Mouse (Mus musculus) hindbrain, embryonic 12.5 days (tissue): ENCODE data around the gene Pla2g16. TPM values are rescaled to one million over a fixed set of nuclear protein-coding genes. Genes with fewer than 3 reads are reported as not detected.

Experiments used
- ATAC-seq: fragments of 200-750 bp; cut with Nextera tagmentation; 2 replicates; pipeline ENCODE4 v1.8.0; 2017; ENCODE audit warnings: moderate TSS enrichment; ENCODE audit not compliant: low FRiP score
- H3K27ac ChIP-seq: fragments of 300-500 bp; sonication (generic); 2 replicates; pipeline ENCODE4 v1.5.1; 2016; ENCODE audit warnings: mild to moderate bottlenecking
- H3K27me3 ChIP-seq: fragments of 300-500 bp; sonication (generic); 2 replicates; pipeline ENCODE4 v1.6.1; 2016; ENCODE audit warnings: mild to moderate bottlenecking
- H3K36me3 ChIP-seq: fragments of 300-500 bp; sonication (generic); 2 replicates; pipeline ENCODE4 v1.6.1; 2016; ENCODE audit warnings: mild to moderate bottlenecking
- H3K4me1 ChIP-seq: fragments of 300-500 bp; sonication (generic); 2 replicates; pipeline ENCODE4 v1.6.1; 2016
- H3K4me2 ChIP-seq: fragments of 300-500 bp; sonication (generic); replicated peaks from 2 replicates; pipeline ENCODE4 v1.6.1; 2016; ENCODE audit warnings: mild to moderate bottlenecking
- H3K4me3 ChIP-seq: fragments of 300-500 bp; sonication (generic); 2 replicates; pipeline ENCODE4 v1.5.1; 2016; ENCODE audit warnings: mild to moderate bottlenecking
- H3K9ac ChIP-seq: fragments of 300-500 bp; sonication (generic); 2 replicates; pipeline ENCODE4 v1.6.1; 2016; ENCODE audit warnings: mild to moderate bottlenecking, moderate library complexity
- H3K9me3 ChIP-seq: fragments of 300-500 bp; sonication (generic); replicated peaks from 2 replicates; pipeline ENCODE4 v1.6.1; 2016; ENCODE audit warnings: mild to moderate bottlenecking
- WGBS: fragments of 180-500 bp; shearing (Covaris S2); methylation state at CpG from one replicate; pipeline ENCODE4 v1.1.7; 2016; 5-methylcytosine and 5-hydroxymethylcytosine counted together
- polyA plus RNA-seq: library from polyadenylated mRNA; unstranded; fragments of >200 nt; fragmentation: Nextera tagmentation; extraction: Ambion mirVana; gene quantifications from 2 replicates; pipeline ENCODE4 v1.2.1, GENCODE M21; 2016

Gene Pla2g16
- polyA plus RNA-seq, 1 experiment from 2014 or later: 4.8 TPM

DNA sequence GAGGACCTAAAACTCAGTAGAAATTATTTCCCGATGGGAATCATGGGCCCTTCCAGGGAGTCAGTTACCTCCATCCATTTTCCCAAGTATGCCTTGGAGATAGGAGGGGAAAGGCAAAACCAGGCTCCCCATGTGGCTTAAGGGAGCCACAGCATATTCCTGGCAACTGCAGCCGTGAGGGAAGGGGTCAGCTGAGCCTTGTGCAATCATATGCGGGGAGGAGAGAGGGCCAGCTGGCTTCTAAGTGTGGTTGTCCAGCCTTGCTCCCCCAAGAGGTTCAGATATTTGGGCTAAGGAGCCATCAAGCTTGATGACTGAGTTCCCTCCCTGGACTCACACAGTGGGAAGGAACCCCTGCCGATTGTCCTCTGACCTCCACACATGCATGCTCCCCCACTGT, 44.3 kb downstream of the Pla2g16 start:
- WGBS: 85% methylated on average over 4 of the region's 4 CpGs
- Histone ChIP-seq H3K27ac (no peak overlapping the region), H3K27me3 (no peaks in the 10 kb centered on the region), H3K4me2 (no peak overlapping the region), H3K4me1 (peaks cover 10% of the 10 kb centered on the region), H3K4me3 (no peak overlapping the region), H3K9ac (no peak overlapping the region), H3K36me3 (no peaks in the 10 kb centered on the region), H3K9me3 (no peaks in the 10 kb centered on the region)
- no peak for ATAC-seq

DNA sequence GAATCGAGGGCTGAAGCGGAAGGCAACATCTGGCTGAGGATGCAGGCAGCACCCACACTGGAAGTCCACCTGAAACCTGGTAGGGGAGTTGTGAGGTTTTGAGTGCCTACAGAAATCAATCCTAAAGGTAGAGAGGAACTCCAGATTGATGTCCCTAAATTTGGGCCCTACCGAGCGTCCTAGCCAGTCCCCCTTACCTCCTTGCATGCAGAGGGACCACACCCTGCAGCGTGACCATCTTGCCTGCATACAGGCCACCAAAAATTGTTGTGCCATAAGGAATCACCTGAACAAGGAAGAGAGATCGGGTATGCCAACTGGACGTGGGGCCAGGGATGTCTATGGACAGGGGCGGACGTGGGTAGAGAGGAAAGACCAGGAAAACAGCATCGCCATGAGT, 46.8 kb downstream of the Pla2g16 start:
- Histone ChIP-seq H3K36me3 (no peaks in the 10 kb centered on the region), H3K9ac (no peak overlapping the region), H3K27me3 (peaks cover 8% of the 10 kb centered on the region; the same call in 1 of the 2 replicates), H3K9me3 (no peaks in the 10 kb centered on the region), H3K4me1 (peaks cover 19% of the 10 kb centered on the region), H3K27ac (no peak overlapping the region), H3K4me2 (no peak overlapping the region), H3K4me3 (no peak overlapping the region)
- ATAC-seq: no peak
- 94% methylated on average over 10 of the region's 10 CpGs for WGBS

- Histone ChIP-seq H3K9ac (no peak overlapping the region), H3K27me3 (peaks cover 12% of the 10 kb centered on the region), H3K4me1 (peaks cover 19% of the 10 kb centered on the region), H3K4me3 (no peak overlapping the region), H3K9me3 (no peaks in the 10 kb centered on the region), H3K36me3 (no peaks in the 10 kb centered on the region), H3K4me2 (no peak overlapping the region), H3K27ac (no peak overlapping the region)
- no peak for ATAC-seq
Measured at GRCm38 (mm10) chr19:7605013-7605412, 47.8 kb downstream of the Pla2g16 start.

GRCm38 (mm10) chr19:7605930-7606783, 48.9 kb downstream of the Pla2g16 start:
- 0 out of 2 replicates have a peak overlapping the region, but pooled peaks have one; percentile 1 for H3K9ac ChIP-seq
- peak overlapping the region; percentile 52 for H3K4me2 ChIP-seq
- peak; percentile 88 for ATAC-seq
- H3K36me3 ChIP-seq: no peaks in the 10 kb centered on the region
- H3K27me3 ChIP-seq: peaks cover 20% of the 10 kb centered on the region
- H3K27ac ChIP-seq: no peak overlapping the region
- WGBS: 5% methylated on average over 15 of the region's 15 CpGs
- H3K9me3 ChIP-seq: no peaks in the 10 kb centered on the region
- peaks cover 19% of the 10 kb centered on the region for H3K4me1 ChIP-seq
- H3K4me3 ChIP-seq: peak overlapping the region; percentile 25

- H3K4me2 ChIP-seq: peak within 1 kb of the TSS; percentile 52
- peaks cover 22% of the 10 kb centered on the region for H3K4me1 ChIP-seq
- WGBS: 10% methylated on average over 15 of the region's 15 CpGs
- no peaks in the 10 kb centered on the region for H3K36me3 ChIP-seq
- H3K4me3 ChIP-seq: peak within 1 kb of the TSS; percentile 25
- H3K9ac ChIP-seq: peak within 1 kb of the TSS; percentile 1; the same call in 1 of the 2 replicates
- H3K27ac ChIP-seq: no peak within 1 kb of the TSS
- peaks cover 28% of the 10 kb centered on the region for H3K27me3 ChIP-seq
- ATAC-seq: peak; percentile 38; the same call in 1 of the 2 replicates
- H3K9me3 ChIP-seq: no peaks in the 10 kb centered on the region
Measured at GRCm38 (mm10) chr19:7606801-7607689, 49.8 kb downstream of the Pla2g16 start, which contains the start of gene Lgals12. Lgals12 (minus strand) TSS chr19:7607193.

- 80% methylated on average over 7 of the region's 7 CpGs for WGBS
- no peaks in the 10 kb centered on the region for H3K9me3 ChIP-seq
- no peak overlapping the region for H3K27ac ChIP-seq
- H3K9ac ChIP-seq: no peak overlapping the region
- no peaks in the 10 kb centered on the region for H3K36me3 ChIP-seq
- peaks cover 33% of the 10 kb centered on the region for H3K27me3 ChIP-seq
- ATAC-seq: no peak
- H3K4me1 ChIP-seq: peaks cover 27% of the 10 kb centered on the region
- H3K4me2 ChIP-seq: no peak overlapping the region
- no peak overlapping the region for H3K4me3 ChIP-seq
Measured at GRCm38 (mm10) chr19:7607690-7608201, 50.5 kb downstream of the Pla2g16 start.

GRCm38 (mm10) chr19:7611942-7612757, 54.9 kb downstream of the Pla2g16 start, which contains the start of gene Hrasls5:
Hrasls5 (plus strand) TSS chr19:7612541.
- peaks cover 39% of the 10 kb centered on the region for H3K27me3 ChIP-seq
- no peaks in the 10 kb centered on the region for H3K36me3 ChIP-seq
- peaks cover 11% of the 10 kb centered on the region for H3K4me1 ChIP-seq
- peak within 1 kb of the TSS; percentile 57 for H3K9ac ChIP-seq
- ATAC-seq: peak; percentile 62
- no peak within 1 kb of the TSS for H3K27ac ChIP-seq
- peak within 1 kb of the TSS; percentile 88 for H3K4me2 ChIP-seq
- no peaks in the 10 kb centered on the region for H3K9me3 ChIP-seq
- peak within 1 kb of the TSS; percentile 45 for H3K4me3 ChIP-seq
- WGBS: 2% methylated on average over 54 of the region's 54 CpGs

- no peak overlapping the region for H3K4me2 ChIP-seq
- H3K27me3 ChIP-seq: peaks cover 32% of the 10 kb centered on the region
Measured at GRCm38 (mm10) chr19:7613151-7613550, 55.9 kb downstream of the Pla2g16 start.

GRCm38 (mm10) chr19:7616231-7616930, 59.1 kb downstream of the Pla2g16 start:
- WGBS: 77% methylated on average over 5 of the region's 5 CpGs
- no peaks in the 10 kb centered on the region for H3K36me3 ChIP-seq
- no peaks in the 10 kb centered on the region for H3K9me3 ChIP-seq
- H3K27me3 ChIP-seq: peaks cover 18% of the 10 kb centered on the region
- no peak overlapping the region for H3K27ac ChIP-seq
- H3K4me1 ChIP-seq: peaks cover 8% of the 10 kb centered on the region; the same call in 1 of the 2 replicates
- no peak overlapping the region for H3K9ac ChIP-seq
- H3K4me3 ChIP-seq: no peak overlapping the region
- no peak for ATAC-seq
- no peak overlapping the region for H3K4me2 ChIP-seq

More at GRCm38 (mm10) chr19:7613151-7613550, 55.9 kb downstream of the Pla2g16 start:
- no peak for ATAC-seq
- no peak overlapping the region for H3K4me3 ChIP-seq
- no peaks in the 10 kb centered on the region for H3K9me3 ChIP-seq
- no peak overlapping the region for H3K27ac ChIP-seq
- no peaks in the 10 kb centered on the region for H3K36me3 ChIP-seq
- peaks cover 8% of the 10 kb centered on the region; the same call in 1 of the 2 replicates for H3K4me1 ChIP-seq
- WGBS: 84% methylated on average over 7 of the region's 7 CpGs
- no peak overlapping the region for H3K9ac ChIP-seq

DNA sequence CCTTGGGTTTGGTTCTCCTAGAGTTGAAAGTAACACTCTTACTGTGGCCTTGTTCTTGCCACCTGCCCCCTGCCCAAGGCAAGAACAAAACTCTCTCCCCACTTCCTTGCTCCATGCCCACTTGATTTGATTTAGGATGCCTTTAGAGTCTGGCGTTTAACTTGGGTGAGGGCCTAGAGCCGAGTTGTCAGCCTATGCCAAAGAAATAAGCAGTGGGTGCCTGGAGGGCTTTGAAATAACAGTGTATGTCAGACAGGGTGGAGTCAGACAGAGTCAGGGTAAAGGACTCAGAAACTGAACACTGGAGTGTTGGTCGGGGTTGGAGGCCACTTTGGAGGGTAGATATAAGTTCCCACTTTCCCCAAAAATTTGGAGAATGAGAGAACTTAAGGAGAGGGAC, 59.8 kb downstream of the Pla2g16 start:
- 68% methylated on average over 3 of the region's 3 CpGs for WGBS
- peaks cover 12% of the 10 kb centered on the region for H3K27me3 ChIP-seq
- H3K4me2 ChIP-seq: no peak overlapping the region
- no peaks in the 10 kb centered on the region for H3K9me3 ChIP-seq
- H3K36me3 ChIP-seq: no peaks in the 10 kb centered on the region
- H3K27ac ChIP-seq: no peak overlapping the region
- 0 out of 2 replicates have a peak, but pooled peaks cover 5% of the 10 kb centered on the region for H3K4me1 ChIP-seq
- no peak overlapping the region for H3K9ac ChIP-seq
- no peak for ATAC-seq
- no peak overlapping the region for H3K4me3 ChIP-seq

- ATAC-seq: no peak
- no peaks in the 10 kb centered on the region for H3K36me3 ChIP-seq
- H3K4me1 ChIP-seq: no peaks in the 10 kb centered on the region
- 44% methylated on average over 7 of the region's 7 CpGs for WGBS
- H3K9ac ChIP-seq: no peak overlapping the region
- no peaks in the 10 kb centered on the region for H3K9me3 ChIP-seq
- H3K4me2 ChIP-seq: no peak overlapping the region
- no peak overlapping the region for H3K27ac ChIP-seq
- H3K27me3 ChIP-seq: peaks cover 6% of the 10 kb centered on the region
- no peak overlapping the region for H3K4me3 ChIP-seq
Measured at GRCm38 (mm10) chr19:7617696-7618095, 60.4 kb downstream of the Pla2g16 start.
